Mouse (Mus musculus): Measurements from ENCODE around the gene Cers3.

DNA sequence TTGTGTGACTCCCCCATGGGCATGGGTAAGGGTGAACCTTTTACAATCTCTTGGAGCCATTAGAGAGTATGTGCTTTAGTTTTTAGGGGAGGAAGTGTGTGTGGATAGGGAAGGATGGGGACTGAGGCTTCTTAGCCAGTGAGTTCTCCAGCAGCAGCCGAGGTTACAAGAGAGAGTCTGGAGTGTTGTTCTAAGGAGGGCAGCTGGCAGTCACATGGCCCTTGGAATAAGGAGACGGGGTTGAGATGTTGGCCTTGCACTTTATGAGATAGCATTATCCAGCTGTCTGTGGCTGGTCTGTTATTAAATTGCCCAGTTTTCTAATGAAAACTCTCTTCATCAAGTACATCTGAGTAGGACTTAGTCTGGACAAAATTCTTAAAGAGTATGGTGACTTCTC lies 100.5 kb downstream of the Cers3 start:
- TF ChIP-seq GATA1 (IDR thresholded peaks at IDR 0.05; ENCODE audit: low read length) (no peak), TAL1 (IDR thresholded peaks at IDR 0.05; ENCODE audit: low read length) (no peak)

Measured in erythroblast, embryonic 14.5 days (primary cell).